Mouse (Mus musculus): Measurements from ENCODE around the gene Setd2. TPM values are rescaled to one million over a fixed set of nuclear protein-coding genes. Genes with fewer than 3 reads are reported as not detected.
A peak's percentile ranks its signal among the peaks of the same experiment; 100 is the strongest.

Setd2 gene
- polyA plus RNA-seq, 1 experiment from 2014 or later, result 29.0 TPM

GRCm38 (mm10) chr9:110617081-110617480, 84.7 kb downstream of the Setd2 start:
- Histone ChIP-seq H3K4me3 (replicated peaks; ENCODE audit: low read length) (no peak overlapping the region), H3K9ac (ENCODE audit: low read length) (no peak overlapping the region), H3K27ac (ENCODE audit: low read length) (peak overlapping the region; percentile 23; the same call in 1 of the 2 replicates), H3K27me3 (ENCODE audit: control insufficient read depth, insufficient read depth, low read length) (no peaks in the 10 kb centered on the region), H3K9me3 (replicated peaks; ENCODE audit: control insufficient read depth, low read length) (no peaks in the 10 kb centered on the region), H3K36me3 (ENCODE audit: control insufficient read depth, insufficient read depth, low read length) (peaks cover 29% of the 10 kb centered on the region), H3K4me2 (ENCODE audit: low read depth, low read length) (no peak overlapping the region), H3K4me1 (ENCODE audit: control insufficient read depth, insufficient read depth, low read length) (no peaks in the 10 kb centered on the region)
- 75% methylated on average over 3 of the region's 3 CpGs for WGBS
- ATAC-seq (ENCODE audit: insufficient read depth, low FRiP score), result no peak

DNA sequence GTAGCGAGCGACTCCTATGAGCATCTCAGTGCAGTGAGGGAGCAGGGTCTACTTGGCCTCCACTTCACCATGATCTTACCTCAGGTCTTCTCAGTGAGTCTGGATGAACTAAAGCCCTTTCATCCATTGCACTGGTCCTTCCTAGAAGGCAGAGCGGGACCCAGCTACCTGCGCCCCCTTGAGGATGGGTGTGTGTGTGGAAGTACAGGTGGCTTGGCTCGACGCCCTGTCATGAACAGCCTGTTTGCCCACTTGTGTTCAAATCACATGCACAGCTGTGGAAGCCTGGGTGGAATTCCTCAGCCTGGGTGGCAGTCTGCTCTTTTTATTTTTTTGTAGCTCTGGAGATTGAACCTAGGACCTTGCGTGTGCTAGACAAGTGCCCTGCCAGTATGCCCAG, 87.8 kb downstream of the Setd2 start:
- 81% methylated on average over 7 of the region's 7 CpGs for WGBS
- Histone ChIP-seq H3K9me3 (replicated peaks; ENCODE audit: control insufficient read depth, low read length) (no peaks in the 10 kb centered on the region), H3K4me3 (replicated peaks; ENCODE audit: low read length) (no peak overlapping the region), H3K4me2 (ENCODE audit: low read depth, low read length) (no peak overlapping the region), H3K27ac (ENCODE audit: low read length) (no peak overlapping the region), H3K27me3 (ENCODE audit: control insufficient read depth, insufficient read depth, low read length) (no peaks in the 10 kb centered on the region), H3K36me3 (ENCODE audit: control insufficient read depth, insufficient read depth, low read length) (peaks cover 21% of the 10 kb centered on the region), H3K9ac (ENCODE audit: low read length) (no peak overlapping the region), H3K4me1 (ENCODE audit: control insufficient read depth, insufficient read depth, low read length) (peaks cover 8% of the 10 kb centered on the region; the same call in 1 of the 2 replicates)
- ATAC-seq (ENCODE audit: insufficient read depth, low FRiP score), result no peak

DNA sequence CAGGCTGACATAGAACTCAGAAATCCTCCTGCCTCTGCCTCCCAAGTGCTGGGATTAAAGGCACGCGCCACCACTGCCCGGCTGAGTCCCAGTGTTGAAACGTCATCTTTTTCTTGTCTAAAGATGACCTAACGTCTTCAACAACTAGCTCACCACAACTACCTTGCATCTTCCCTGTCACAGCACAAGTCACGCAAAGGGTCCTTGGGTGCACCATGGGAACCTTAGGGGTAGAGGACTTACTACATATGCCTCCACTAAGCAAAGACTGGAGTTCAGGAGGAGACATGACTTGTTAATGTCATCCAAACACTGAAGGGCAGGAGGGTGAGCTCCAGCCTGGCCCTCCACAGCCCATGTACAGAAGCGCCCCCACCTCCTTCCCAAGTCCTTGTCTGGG, 88.3 kb downstream of the Setd2 start:
- H3K27me3 ChIP-seq (ENCODE audit: control insufficient read depth, insufficient read depth, low read length), result no peaks in the 10 kb centered on the region
- no peak overlapping the region for H3K9ac ChIP-seq (ENCODE audit: low read length)
- H3K4me1 ChIP-seq (ENCODE audit: control insufficient read depth, insufficient read depth, low read length), result peaks cover 12% of the 10 kb centered on the region; the same call in 1 of the 2 replicates
- peaks cover 17% of the 10 kb centered on the region for H3K36me3 ChIP-seq (ENCODE audit: control insufficient read depth, insufficient read depth, low read length)
- 91% methylated on average over 7 of the region's 7 CpGs for WGBS
- H3K27ac ChIP-seq (ENCODE audit: low read length), result no peak overlapping the region
- H3K4me2 ChIP-seq (ENCODE audit: low read depth, low read length), result no peak overlapping the region
- no peaks in the 10 kb centered on the region for H3K9me3 ChIP-seq (replicated peaks; ENCODE audit: control insufficient read depth, low read length)
- no peak for ATAC-seq (ENCODE audit: insufficient read depth, low FRiP score)
- H3K4me3 ChIP-seq (replicated peaks; ENCODE audit: low read length), result no peak overlapping the region

GRCm38 (mm10) chr9:110622621-110623219, 90.3 kb downstream of the Setd2 start:
- Histone ChIP-seq H3K27ac (ENCODE audit: low read length) (no peak overlapping the region), H3K27me3 (ENCODE audit: control insufficient read depth, insufficient read depth, low read length) (no peaks in the 10 kb centered on the region), H3K36me3 (ENCODE audit: control insufficient read depth, insufficient read depth, low read length) (peaks cover 9% of the 10 kb centered on the region), H3K4me2 (ENCODE audit: low read depth, low read length) (no peak overlapping the region), H3K4me1 (ENCODE audit: control insufficient read depth, insufficient read depth, low read length) (peaks cover 12% of the 10 kb centered on the region; the same call in 1 of the 2 replicates), H3K4me3 (replicated peaks; ENCODE audit: low read length) (no peak overlapping the region), H3K9ac (ENCODE audit: low read length) (no peak overlapping the region), H3K9me3 (replicated peaks; ENCODE audit: control insufficient read depth, low read length) (no peaks in the 10 kb centered on the region)
- WGBS, result 69% methylated on average over 12 of the region's 12 CpGs
- ATAC-seq (ENCODE audit: insufficient read depth, low FRiP score), result no peak

- 37% methylated on average over 8 of the region's 8 CpGs for WGBS
- Histone ChIP-seq H3K36me3 (ENCODE audit: control insufficient read depth, insufficient read depth, low read length) (0 out of 2 replicates have a peak, but pooled peaks cover 4% of the 10 kb centered on the region), H3K4me1 (ENCODE audit: control insufficient read depth, insufficient read depth, low read length) (peaks cover 12% of the 10 kb centered on the region; the same call in 1 of the 2 replicates), H3K4me2 (ENCODE audit: low read depth, low read length) (peak overlapping the region; percentile 89), H3K27ac (ENCODE audit: low read length) (peak overlapping the region; percentile 80; the same call in 1 of the 2 replicates), H3K27me3 (ENCODE audit: control insufficient read depth, insufficient read depth, low read length) (no peaks in the 10 kb centered on the region), H3K9me3 (replicated peaks; ENCODE audit: control insufficient read depth, low read length) (no peaks in the 10 kb centered on the region), H3K4me3 (replicated peaks; ENCODE audit: low read length) (peak overlapping the region; percentile 61), H3K9ac (ENCODE audit: low read length) (peak overlapping the region; percentile 81)
- no peak for ATAC-seq (ENCODE audit: insufficient read depth, low FRiP score)
Observed at GRCm38 (mm10) chr9:110623416-110624195, 91.2 kb downstream of the Setd2 start.

DNA sequence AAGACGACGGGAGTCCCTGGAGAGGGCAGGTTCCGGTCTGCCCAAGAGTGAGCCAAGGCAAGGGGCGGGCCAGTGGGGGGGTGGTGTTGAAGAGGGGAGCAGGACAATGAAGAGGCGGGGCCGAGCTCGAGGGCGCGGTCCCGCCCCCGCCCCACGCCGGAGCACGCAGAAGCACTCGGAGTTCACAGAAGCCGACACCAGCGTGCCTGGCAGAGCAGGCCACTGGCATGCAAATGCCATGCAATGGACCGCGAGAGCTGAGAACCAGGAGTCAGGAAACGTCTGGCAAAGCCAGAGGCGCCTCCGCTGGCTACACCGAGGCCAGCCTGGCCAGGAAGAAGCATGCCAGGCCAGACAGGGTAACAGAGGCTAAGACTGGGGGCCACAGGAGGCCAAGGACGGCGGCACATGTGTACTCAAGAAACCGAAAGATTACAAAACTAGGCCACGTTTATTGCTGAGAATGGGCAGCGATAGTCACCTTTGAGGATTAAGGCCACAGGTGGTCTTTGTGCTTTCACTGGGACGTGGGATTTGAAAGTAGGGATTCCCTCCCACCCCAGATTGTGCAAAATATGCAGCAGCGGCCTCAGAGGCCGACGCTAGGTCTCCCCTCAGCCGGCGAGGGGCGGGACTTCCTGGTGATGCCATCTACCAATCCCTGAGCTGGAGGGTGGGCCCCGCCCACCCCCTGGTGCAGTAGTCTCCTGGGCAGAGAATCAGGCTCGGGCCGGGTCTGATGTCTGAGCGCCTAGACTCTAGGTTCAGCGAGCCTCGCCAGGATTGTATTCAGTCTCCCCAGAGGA, 92.2 kb downstream of the Setd2 start, which contains the start of gene Nradd:
Nradd (minus strand) TSS at position 92 of the 806 bp plus-strand sequence.
- peak; percentile 94 for ATAC-seq (ENCODE audit: insufficient read depth, low FRiP score)

GRCm38 (mm10) chr9:110625350-110625908, 93.0 kb downstream of the Setd2 start:
- H3K9me3 ChIP-seq (replicated peaks; ENCODE audit: control insufficient read depth, low read length), result no peaks in the 10 kb centered on the region
- H3K36me3 ChIP-seq (ENCODE audit: control insufficient read depth, insufficient read depth, low read length), result no peaks in the 10 kb centered on the region
- H3K27ac ChIP-seq (ENCODE audit: low read length), result peak overlapping the region; percentile 48; the same call in 1 of the 2 replicates
- peaks cover 12% of the 10 kb centered on the region; the same call in 1 of the 2 replicates for H3K4me1 ChIP-seq (ENCODE audit: control insufficient read depth, insufficient read depth, low read length)
- H3K27me3 ChIP-seq (ENCODE audit: control insufficient read depth, insufficient read depth, low read length), result no peaks in the 10 kb centered on the region
- H3K9ac ChIP-seq (ENCODE audit: low read length), result peak overlapping the region; percentile 81
- no peak for ATAC-seq (ENCODE audit: insufficient read depth, low FRiP score)
- peak overlapping the region; percentile 89 for H3K4me2 ChIP-seq (ENCODE audit: low read depth, low read length)
- 74% methylated on average over 11 of the region's 11 CpGs for WGBS
- H3K4me3 ChIP-seq (replicated peaks; ENCODE audit: low read length), result peak overlapping the region; percentile 61

More for the DNA sequence above, 92.2 kb downstream of the Setd2 start, which contains the start of gene Nradd:
- Histone ChIP-seq H3K4me1 (ENCODE audit: control insufficient read depth, insufficient read depth, low read length) (peaks cover 12% of the 10 kb centered on the region; the same call in 1 of the 2 replicates), H3K9me3 (replicated peaks; ENCODE audit: control insufficient read depth, low read length) (no peaks in the 10 kb centered on the region), H3K4me3 (replicated peaks; ENCODE audit: low read length) (peak within 1 kb of the TSS; percentile 61), H3K36me3 (ENCODE audit: control insufficient read depth, insufficient read depth, low read length) (0 out of 2 replicates have a peak, but pooled peaks cover 4% of the 10 kb centered on the region), H3K9ac (ENCODE audit: low read length) (peak within 1 kb of the TSS; percentile 81), H3K4me2 (ENCODE audit: low read depth, low read length) (peak within 1 kb of the TSS; percentile 89), H3K27me3 (ENCODE audit: control insufficient read depth, insufficient read depth, low read length) (no peaks in the 10 kb centered on the region), H3K27ac (ENCODE audit: low read length) (peak within 1 kb of the TSS; percentile 80)
- 2% methylated on average over 41 of the region's 41 CpGs for WGBS

GRCm38 (mm10) chr9:110630171-110630570, 97.8 kb downstream of the Setd2 start:
- Histone ChIP-seq H3K4me1 (ENCODE audit: control insufficient read depth, insufficient read depth, low read length) (peaks cover 4% of the 10 kb centered on the region; the same call in 1 of the 2 replicates), H3K9me3 (replicated peaks; ENCODE audit: control insufficient read depth, low read length) (no peaks in the 10 kb centered on the region), H3K27me3 (ENCODE audit: control insufficient read depth, insufficient read depth, low read length) (peaks cover 16% of the 10 kb centered on the region), H3K4me3 (replicated peaks; ENCODE audit: low read length) (no peak overlapping the region), H3K36me3 (ENCODE audit: control insufficient read depth, insufficient read depth, low read length) (no peaks in the 10 kb centered on the region), H3K4me2 (ENCODE audit: low read depth, low read length) (no peak overlapping the region), H3K27ac (ENCODE audit: low read length) (no peak overlapping the region), H3K9ac (ENCODE audit: low read length) (no peak overlapping the region)
- 88% methylated on average over 15 of the region's 15 CpGs for WGBS
- ATAC-seq (ENCODE audit: insufficient read depth, low FRiP score), result no peak
